Mouse (Mus musculus) olfactory bulb, adult 2 months (tissue): ENCODE measurements around the gene Mapkbp1.

ENCODE experiments used
- CTCF ChIP-seq: fragments of 200-500 bp; IDR thresholded peaks from 2 replicates; pipeline ENCODE4 v1.5.1; 2012; ENCODE audit warnings: low read depth, mild to moderate bottlenecking, low read length, moderate library complexity; ENCODE audit not compliant: insufficient read depth
- POLR2A ChIP-seq: fragments of 200-500 bp; IDR thresholded peaks from 2 replicates; pipeline ENCODE4 v1.6.1; 2012; ENCODE audit warnings: mild to moderate bottlenecking, low read depth, low read length, moderate library complexity; ENCODE audit not compliant: insufficient read depth

DNA sequence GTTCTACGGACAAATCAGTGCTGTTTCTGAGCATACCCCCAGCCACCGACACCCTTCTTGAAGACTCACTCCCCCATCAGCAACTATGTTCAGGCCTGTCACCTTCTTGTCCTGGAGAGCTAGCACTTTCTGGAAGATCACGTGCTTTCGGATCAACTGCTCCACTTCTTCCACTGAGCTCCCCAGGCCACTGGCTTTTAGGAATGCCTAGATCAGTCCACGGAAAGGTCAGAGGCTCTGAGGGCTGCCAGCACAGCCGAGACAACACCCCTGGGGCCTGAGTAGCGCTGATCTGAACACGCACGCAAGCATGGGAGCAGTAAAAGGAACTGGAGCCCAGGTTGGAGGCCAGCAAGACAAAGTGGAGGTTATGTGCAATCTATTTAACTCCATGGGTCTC, 88.2 kb downstream of the Mapkbp1 start:
- TF ChIP-seq POLR2A (no peak), CTCF (no peak)
